Mouse (Mus musculus) hindbrain, embryonic 15.5 days (tissue): ENCODE data around the gene Npb. TPM values are rescaled to one million over a fixed set of nuclear protein-coding genes. Genes with fewer than 3 reads are reported as not detected.
"Not testable (repeated sequence)": the region's sequence is repeated elsewhere in the genome, so short reads cannot be mapped to it uniquely, and the experiment has no call there.

Source experiments
- ATAC-seq: fragments of 200-750 bp; cut with Nextera tagmentation; 2 replicates; pipeline ENCODE4 v1.8.0; 2017; ENCODE audit warnings: low read depth, moderate number of reproducible peaks, moderate TSS enrichment; ENCODE audit not compliant: low FRiP score
- H3K27ac ChIP-seq: fragments of 300-500 bp; sonication (generic); replicated peaks from 2 replicates; pipeline ENCODE4 v1.5.1; 2015; ENCODE audit warnings: mild to moderate bottlenecking, inconsistent platforms
- H3K27me3 ChIP-seq: fragments of 300-500 bp; sonication (generic); 2 replicates; pipeline ENCODE4 v1.6.1; 2015; ENCODE audit warnings: control low read depth, inconsistent platforms
- H3K36me3 ChIP-seq: fragments of 300-500 bp; sonication (generic); 2 replicates; pipeline ENCODE4 v1.6.1; 2015; ENCODE audit warnings: control low read depth, inconsistent platforms
- H3K4me1 ChIP-seq: fragments of 300-500 bp; sonication (generic); replicated peaks from 2 replicates; pipeline ENCODE4 v1.6.1; 2015; ENCODE audit warnings: control low read depth, inconsistent platforms
- H3K4me2 ChIP-seq: fragments of 300-500 bp; sonication (generic); 2 replicates; pipeline ENCODE4 v1.6.1; 2015; ENCODE audit warnings: moderate library complexity, mild to moderate bottlenecking, inconsistent platforms
- H3K4me3 ChIP-seq: fragments of 300-500 bp; sonication (generic); 2 replicates; pipeline ENCODE4 v1.5.1; 2015; ENCODE audit warnings: mild to moderate bottlenecking, inconsistent platforms
- H3K9ac ChIP-seq: fragments of 300-500 bp; sonication (generic); 2 replicates; pipeline ENCODE4 v1.6.1; 2015; ENCODE audit warnings: inconsistent platforms
- H3K9me3 ChIP-seq: fragments of 300-500 bp; sonication (generic); 2 replicates; pipeline ENCODE4 v1.6.1; 2016; ENCODE audit warnings: control low read depth, inconsistent platforms
- WGBS: fragments of 180-500 bp; shearing (Covaris S2); methylation state at CpG from one replicate; pipeline ENCODE4 v1.1.7; 2015; 5-methylcytosine and 5-hydroxymethylcytosine counted together
- polyA plus RNA-seq: library from polyadenylated mRNA; unstranded; fragments of >200 nt; fragmentation: Nextera tagmentation; extraction: Ambion mirVana; gene quantifications from 2 replicates; pipeline ENCODE4 v1.2.1, GENCODE M21; 2015

Npb gene
- 0.71 and 1.1 TPM in 2 replicates for polyA plus RNA-seq

GRCm38 (mm10) chr11:120608241-120609034, at the start of gene Npb:
Gene Npb (plus strand): TSS chr11:120608477.
- H3K9ac ChIP-seq, result 0 out of 2 replicates have a peak within 1 kb of the TSS, but pooled peaks have one; percentile 12
- H3K4me1 ChIP-seq, result peaks cover 8% of the 10 kb centered on the region
- no peaks in the 10 kb centered on the region for H3K9me3 ChIP-seq
- no peak for ATAC-seq
- peak within 1 kb of the TSS; percentile 11 for H3K4me3 ChIP-seq
- H3K27ac ChIP-seq, result no peak within 1 kb of the TSS
- H3K4me2 ChIP-seq, result peak within 1 kb of the TSS; percentile 47
- H3K27me3 ChIP-seq, result no peaks in the 10 kb centered on the region; the same call in 1 of the 2 replicates
- peaks cover 45% of the 10 kb centered on the region for H3K36me3 ChIP-seq
- WGBS, result 9% methylated on average over 44 of the region's 45 CpGs

GRCm38 (mm10) chr11:120558843-120559242, 49.4 kb upstream of the Npb start:
- H3K4me3 ChIP-seq, H3K9me3 ChIP-seq, ATAC-seq, H3K27me3 ChIP-seq, H3K9ac ChIP-seq, H3K27ac ChIP-seq, H3K4me2 ChIP-seq, H3K4me1 ChIP-seq: not testable (repeated sequence)
- 87% methylated on average over 6 of the region's 6 CpGs for WGBS
- H3K36me3 ChIP-seq, result peaks cover 51% of the 10 kb centered on the region

GRCm38 (mm10) chr11:120560952-120561728, 47.1 kb upstream of the Npb start:
- 94% methylated on average over 13 of the region's 13 CpGs for WGBS
- no peak overlapping the region for H3K9ac ChIP-seq

GRCm38 (mm10) chr11:120562949-120563348, 45.3 kb upstream of the Npb start:
- Histone ChIP-seq H3K36me3 (peaks cover 90% of the 10 kb centered on the region), H3K4me2 (no peak overlapping the region), H3K4me1 (no peaks in the 10 kb centered on the region), H3K27me3 (no peaks in the 10 kb centered on the region), H3K9ac (no peak overlapping the region), H3K9me3 (no peaks in the 10 kb centered on the region), H3K4me3 (no peak overlapping the region), H3K27ac (no peak overlapping the region)
- no peak for ATAC-seq
- WGBS, result 96% methylated on average over 13 of the region's 13 CpGs

More at GRCm38 (mm10) chr11:120560952-120561728, 47.1 kb upstream of the Npb start:
- H3K27ac ChIP-seq, result no peak overlapping the region
- no peak overlapping the region for H3K4me3 ChIP-seq
- H3K4me2 ChIP-seq, result no peak overlapping the region
- no peaks in the 10 kb centered on the region for H3K27me3 ChIP-seq
- H3K4me1 ChIP-seq, result no peaks in the 10 kb centered on the region
- H3K9me3 ChIP-seq, result no peaks in the 10 kb centered on the region
- ATAC-seq, result no peak
- peaks cover 72% of the 10 kb centered on the region for H3K36me3 ChIP-seq

- WGBS, result 83% methylated on average over 9 of the region's 9 CpGs
- ATAC-seq, result no peak
- Histone ChIP-seq H3K9ac (no peak overlapping the region), H3K4me1 (no peaks in the 10 kb centered on the region), H3K9me3 (no peaks in the 10 kb centered on the region), H3K4me2 (no peak overlapping the region), H3K27me3 (no peaks in the 10 kb centered on the region), H3K4me3 (no peak overlapping the region), H3K36me3 (peaks cover 89% of the 10 kb centered on the region), H3K27ac (no peak overlapping the region)
Observed at GRCm38 (mm10) chr11:120565114-120565513, 43.2 kb upstream of the Npb start.

GRCm38 (mm10) chr11:120568324-120568723, 40.0 kb upstream of the Npb start:
- no peak for ATAC-seq
- peaks cover 69% of the 10 kb centered on the region for H3K36me3 ChIP-seq
- no peak overlapping the region for H3K4me3 ChIP-seq
- no peak overlapping the region for H3K4me2 ChIP-seq
- no peaks in the 10 kb centered on the region for H3K27me3 ChIP-seq
- peaks cover 16% of the 10 kb centered on the region for H3K4me1 ChIP-seq
- H3K27ac ChIP-seq, result no peak overlapping the region
- whole genome bisulfite sequencing, result 94% methylated on average over 6 of the region's 6 CpGs
- H3K9me3 ChIP-seq, result no peaks in the 10 kb centered on the region
- no peak overlapping the region for H3K9ac ChIP-seq

GRCm38 (mm10) chr11:120571122-120571521, 37.2 kb upstream of the Npb start:
- 91% methylated on average over 3 of the region's 3 CpGs for WGBS
- 0 out of 2 replicates have a peak overlapping the region, but pooled peaks have one; percentile 68 for H3K4me3 ChIP-seq
- H3K27me3 ChIP-seq, result no peaks in the 10 kb centered on the region
- no peak overlapping the region for H3K27ac ChIP-seq
- H3K36me3 ChIP-seq, result peaks cover 42% of the 10 kb centered on the region
- no peak overlapping the region for H3K9ac ChIP-seq
- no peak for ATAC-seq
- H3K4me1 ChIP-seq, result peaks cover 27% of the 10 kb centered on the region
- peak overlapping the region; percentile 81 for H3K4me2 ChIP-seq
- H3K9me3 ChIP-seq, result no peaks in the 10 kb centered on the region

GRCm38 (mm10) chr11:120571754-120572416, 36.4 kb upstream of the Npb start:
- Histone ChIP-seq H3K4me3 (peak overlapping the region; percentile 68), H3K4me1 (peaks cover 27% of the 10 kb centered on the region), H3K9me3 (no peaks in the 10 kb centered on the region), H3K36me3 (peaks cover 35% of the 10 kb centered on the region), H3K27ac (peak overlapping the region; percentile 87), H3K9ac (peak overlapping the region; percentile 78), H3K4me2 (peak overlapping the region; percentile 81), H3K27me3 (no peaks in the 10 kb centered on the region)
- ATAC-seq, result no peak
- WGBS, result 12% methylated on average over 11 of the region's 11 CpGs

GRCm38 (mm10) chr11:120572417-120572751, 35.9 kb upstream of the Npb start:
- H3K4me2 ChIP-seq, result peak overlapping the region; percentile 81
- peaks cover 27% of the 10 kb centered on the region for H3K4me1 ChIP-seq
- WGBS, result under 1% methylated on average over 17 of the region's 24 CpGs
- peak overlapping the region; percentile 87 for H3K27ac ChIP-seq
- no peaks in the 10 kb centered on the region for H3K27me3 ChIP-seq
- no peaks in the 10 kb centered on the region for H3K9me3 ChIP-seq
- peak; percentile 8; the same call in 1 of the 2 replicates for ATAC-seq
- peak overlapping the region; percentile 78 for H3K9ac ChIP-seq
- H3K36me3 ChIP-seq, result peaks cover 31% of the 10 kb centered on the region
- H3K4me3 ChIP-seq, result peak overlapping the region; percentile 68

GRCm38 (mm10) chr11:120572752-120573584, 35.3 kb upstream of the Npb start, which contains the start of gene P4hb:
Gene P4hb (minus strand): TSS chr11:120573253.
- Histone ChIP-seq H3K27me3 (no peaks in the 10 kb centered on the region), H3K4me2 (peak within 1 kb of the TSS; percentile 94), H3K36me3 (peaks cover 31% of the 10 kb centered on the region), H3K9ac (peak within 1 kb of the TSS; percentile 78), H3K27ac (peak within 1 kb of the TSS; percentile 87), H3K4me1 (peaks cover 27% of the 10 kb centered on the region), H3K9me3 (no peaks in the 10 kb centered on the region), H3K4me3 (peak within 1 kb of the TSS; percentile 68)
- WGBS, result under 1% methylated on average over 93 of the region's 94 CpGs
- peak; percentile 98 for ATAC-seq
